Mouse (Mus musculus) CD4-positive helper T cell, adult 2 months (primary cell): ENCODE data around the gene Tceal7.
A peak's percentile ranks its signal among the peaks of the same experiment; 100 is the strongest.
"Not testable (repeated sequence)": the region's sequence is repeated elsewhere in the genome, so short reads cannot be mapped to it uniquely, and the experiment has no call there.

ENCODE experiments used
- DNase-seq: peaks from one replicate; pipeline ENCODE4 v3.0.0-alpha.2; 2012; ENCODE audit warnings: low read depth, missing footprints, low spot score

The Tceal7 gene

GRCm38 (mm10) chrX:136245521-136246071, 31.0 kb downstream of the Tceal7 start:
- DNase-seq = peak; percentile 25

DNA sequence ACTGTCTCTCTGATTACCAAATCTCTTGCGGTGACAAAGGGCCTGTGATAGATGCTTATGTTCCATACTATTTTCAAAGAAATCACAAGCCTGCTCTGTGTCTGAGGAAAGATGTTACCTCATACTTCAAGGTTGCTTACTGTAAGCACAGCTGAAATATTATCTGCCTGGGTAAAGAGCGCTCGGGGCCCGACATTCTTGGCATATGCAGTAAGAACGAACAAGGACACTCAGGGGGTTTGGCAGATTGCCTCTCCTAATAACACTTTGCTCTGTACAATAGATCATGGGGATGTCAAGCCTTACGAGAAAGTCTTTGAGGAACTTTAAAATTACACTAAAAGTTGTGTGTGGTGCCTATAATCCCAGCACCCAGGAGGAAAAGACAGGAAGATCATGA, 34.2 kb downstream of the Tceal7 start:
- DNase-seq = no peak

DNA sequence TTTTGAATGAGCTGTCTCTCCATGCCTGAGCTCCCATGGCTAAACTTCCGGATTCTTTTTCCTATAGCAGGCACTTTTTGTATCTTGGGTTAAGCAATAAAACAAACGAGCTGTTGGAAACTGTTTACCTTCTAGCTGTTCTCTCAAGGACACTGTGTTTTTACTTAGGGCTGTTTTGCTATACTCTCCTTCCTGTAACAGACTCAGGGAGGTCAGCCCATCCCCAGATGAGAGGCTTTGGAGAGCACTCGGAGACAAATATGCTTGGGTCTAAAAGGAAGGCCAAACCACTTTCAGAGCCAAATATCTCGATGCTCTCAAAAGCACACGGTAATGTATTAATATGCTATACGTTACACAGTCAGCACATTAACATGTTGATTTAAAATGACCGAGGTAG, 35.1 kb downstream of the Tceal7 start:
- no peak for DNase-seq

DNA sequence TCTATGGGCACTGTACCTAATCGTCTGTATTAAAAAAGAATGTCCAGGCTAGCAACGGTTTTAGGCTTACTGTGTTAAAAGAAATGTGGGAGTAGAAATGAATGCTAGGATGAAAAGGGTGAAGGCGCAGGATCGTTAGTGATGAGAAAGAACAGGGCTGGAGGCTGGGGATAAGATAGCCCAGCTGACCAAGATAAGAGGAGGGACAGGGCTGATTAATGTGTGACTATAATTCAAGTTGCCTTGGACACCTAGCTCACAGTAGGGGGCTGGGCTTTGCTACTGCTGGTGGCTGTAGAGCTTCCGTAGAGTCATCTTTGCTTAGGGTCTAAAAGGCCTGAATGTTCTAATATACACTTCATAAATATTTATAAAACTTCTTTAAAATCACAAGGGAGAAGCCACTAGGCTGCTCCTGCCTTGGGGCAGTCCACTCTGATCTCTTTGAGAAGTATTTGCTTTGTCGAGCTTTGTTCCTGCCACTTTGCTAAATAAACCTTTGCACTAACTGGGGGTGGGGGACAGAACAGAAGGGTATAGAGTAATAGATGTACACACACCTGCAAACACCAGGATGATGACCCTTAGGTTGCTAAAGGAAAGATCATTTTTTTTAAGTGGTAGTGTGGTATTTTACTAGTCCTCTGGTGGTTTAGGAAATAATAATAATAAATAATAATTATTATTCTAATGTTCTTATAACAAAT, 37.6 kb downstream of the Tceal7 start:
- no peak for DNase-seq

DNA sequence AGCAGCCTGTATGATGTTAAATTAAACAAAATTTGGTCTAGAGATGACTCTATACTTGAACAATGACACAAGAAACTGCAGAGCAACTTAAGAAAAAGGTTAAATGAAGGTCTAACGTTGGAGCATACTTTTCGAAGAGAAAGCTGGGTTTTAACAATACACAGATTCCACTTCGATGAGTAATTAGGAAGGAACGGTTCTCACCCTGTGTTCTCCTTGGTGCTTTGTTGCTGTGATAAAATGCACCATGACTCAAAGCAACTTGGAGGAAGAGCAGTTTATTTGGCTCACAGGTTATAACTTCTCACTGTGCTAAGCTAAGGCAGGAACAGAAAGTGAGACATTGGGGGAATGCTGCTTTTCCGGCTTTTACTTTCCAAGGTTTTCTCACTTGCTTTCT, 53.1 kb downstream of the Tceal7 start:
- DNase-seq = no peak

DNA sequence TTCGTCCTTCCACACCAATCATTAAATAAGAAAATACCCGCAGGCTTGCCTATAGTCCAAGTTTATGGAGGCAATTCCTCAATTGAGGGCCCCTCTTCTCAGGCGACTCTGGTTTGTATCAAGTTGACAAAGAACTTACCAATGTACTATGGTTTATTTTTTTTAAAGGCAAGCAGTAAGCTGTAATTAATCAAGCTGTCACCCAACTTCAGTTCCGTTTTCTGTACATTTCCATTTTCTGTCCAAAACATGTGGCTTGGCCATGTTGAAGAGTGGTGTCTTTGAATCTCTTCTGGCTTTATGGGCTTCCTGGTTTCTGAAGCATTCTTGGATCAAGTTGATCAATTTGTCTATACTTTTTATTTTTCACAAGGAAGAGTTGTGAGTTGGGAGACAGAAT, 53.6 kb downstream of the Tceal7 start:
- DNase-seq = no peak

DNA sequence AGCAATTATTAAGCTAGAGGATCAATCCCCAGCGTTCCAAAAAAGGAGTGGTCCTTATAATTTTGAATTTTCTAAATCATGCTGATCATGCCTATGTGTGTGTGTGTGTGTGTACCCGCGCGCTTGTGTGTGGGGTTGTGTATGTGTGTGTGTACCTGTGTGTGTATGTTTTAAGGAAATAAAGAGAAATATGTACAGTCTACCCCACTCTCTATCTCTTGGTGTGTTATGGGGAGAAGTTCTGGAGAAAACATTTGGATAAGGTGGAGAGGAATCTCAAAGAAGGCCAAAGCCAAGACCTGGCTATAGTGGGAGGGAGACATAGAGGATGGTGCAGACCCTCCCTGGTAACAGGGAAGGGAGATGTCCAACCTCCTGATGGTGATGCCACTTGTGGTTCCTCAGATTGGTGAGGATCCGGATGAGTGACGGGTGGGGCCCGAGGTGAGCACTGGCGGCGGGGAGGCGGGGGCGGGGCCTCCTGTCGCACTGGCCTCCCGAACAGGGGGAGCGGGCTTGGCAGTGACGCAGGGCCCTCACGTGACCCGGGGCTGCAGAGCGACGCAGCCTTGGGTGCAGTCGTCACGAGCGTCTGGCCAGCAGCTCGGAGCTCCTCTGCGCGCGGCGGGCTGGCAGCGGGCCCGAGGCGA, 55.3 kb downstream of the Tceal7 start, which contains the start of gene Bex3:
TSS of gene Bex3 (plus strand) at position 511 of the 650 bp plus-strand sequence.
- not testable (repeated sequence) for DNase-seq

GRCm38 (mm10) chrX:136270393-136271111, 56.0 kb downstream of the Tceal7 start:
- DNase-seq = peak; percentile 3

DNA sequence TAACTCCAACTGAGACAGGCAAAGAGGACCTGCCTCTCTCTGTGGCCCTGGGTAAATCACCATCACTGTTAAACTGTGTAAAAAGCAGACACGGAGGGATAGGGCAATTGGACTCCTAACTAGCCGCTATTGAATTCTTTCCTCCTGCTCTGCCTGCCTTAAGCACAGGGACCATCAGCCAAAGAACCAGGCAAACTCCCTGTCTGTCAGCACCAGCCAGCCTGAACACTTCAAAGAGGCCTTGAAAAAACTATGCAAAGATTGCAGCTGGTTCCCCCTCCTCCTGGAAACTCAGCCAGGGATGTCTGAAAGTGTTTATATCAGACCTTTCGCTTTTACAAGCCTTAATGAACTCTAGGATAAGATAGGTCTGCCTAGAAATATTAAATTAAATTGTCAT, 60.0 kb downstream of the Tceal7 start:
- no peak for DNase-seq

GRCm38 (mm10) chrX:136275386-136275785, 60.8 kb downstream of the Tceal7 start:
- no peak for DNase-seq
